In genomic region chr5:87379825-87380224, GRCm38 (mm10) we compare ENCODE assay signal across 23 mouse cellular contexts. TPM values are rescaled to one million over a fixed set of nuclear protein-coding genes. Genes with fewer than 3 reads are reported as not detected.
DNase-seq lines count a peak whose midpoint lies in the region; ATAC-seq and TF ChIP-seq lines count a peak whose summit lies in the region.
"Had no signal": no experiment of that assay in that cellular context is flagged by ENCODE, and none has a peak within 500 bp of the region (broad histone marks: within the 10 kb centered on the region; RNA-seq: fewer than 3 reads in every experiment).

No protein-coding gene starts in this region.

- peak; percentile 47 for ATAC-seq in stomach, embryonic 15.5 days (ENCODE audit: insufficient read depth, low FRiP score, low read depth)
- ATAC-seq in stomach, postnatal 0 days (ENCODE audit: low FRiP score, low TSS enrichment), result no peak
- ATAC-seq in intestine, postnatal 0 days, result peak; percentile 90
- ATAC-seq in stomach, embryonic 16.5 days (ENCODE audit: insufficient read depth, low FRiP score), result peak; percentile 44; the same call in 1 of the 2 replicates
- ATAC-seq: forebrain, embryonic 13.5 days; forebrain, postnatal 0 days had no signal

- no peaks in the 10 kb centered on the region for H3K4me1 ChIP-seq in stomach, embryonic 15.5 days
- H3K4me1 ChIP-seq in stomach, postnatal 0 days (replicated peaks; ENCODE audit: control insufficient read depth, insufficient read depth), result no peaks in the 10 kb centered on the region
- H3K4me1 ChIP-seq in intestine, postnatal 0 days (replicated peaks; ENCODE audit: control insufficient read depth, insufficient read depth, low read length), result no peaks in the 10 kb centered on the region
- no peaks in the 10 kb centered on the region for H3K4me1 ChIP-seq in stomach, embryonic 16.5 days (ENCODE audit: control insufficient read depth, insufficient read depth, low read length)
- H3K4me1 ChIP-seq: embryonic facial prominence, embryonic 10.5 days; forebrain, embryonic 13.5 days; heart, embryonic 12.5 days; hindbrain, embryonic 10.5 days had no signal

- no peaks in the 10 kb centered on the region for H3K36me3 ChIP-seq in stomach, embryonic 15.5 days
- H3K36me3 ChIP-seq in stomach, postnatal 0 days (ENCODE audit: control insufficient read depth, insufficient read depth, low read length), result no peaks in the 10 kb centered on the region
- no peaks in the 10 kb centered on the region for H3K36me3 ChIP-seq in intestine, postnatal 0 days (ENCODE audit: control insufficient read depth, insufficient read depth)
- H3K36me3 ChIP-seq in stomach, embryonic 16.5 days (ENCODE audit: control insufficient read depth, insufficient read depth, low read length), result no peaks in the 10 kb centered on the region
- H3K36me3 ChIP-seq: embryonic facial prominence, embryonic 10.5 days; heart, embryonic 12.5 days; hindbrain, embryonic 10.5 days had no signal

- no peak overlapping the region for H3K4me3 ChIP-seq in stomach, embryonic 15.5 days (replicated peaks)
- H3K4me3 ChIP-seq in stomach, postnatal 0 days (ENCODE audit: low read depth, low read length), result no peak overlapping the region
- no peak overlapping the region for H3K4me3 ChIP-seq in intestine, postnatal 0 days (ENCODE audit: low read depth, low read length)
- no peak overlapping the region for H3K4me3 ChIP-seq in stomach, embryonic 16.5 days (replicated peaks; ENCODE audit: low read length)
- H3K4me3 ChIP-seq: embryonic facial prominence, embryonic 10.5 days; forebrain, embryonic 13.5 days; heart, embryonic 12.5 days; hindbrain, embryonic 10.5 days had no signal

- no peak overlapping the region for H3K4me2 ChIP-seq in stomach, embryonic 15.5 days
- H3K4me2 ChIP-seq in stomach, postnatal 0 days (replicated peaks; ENCODE audit: low read depth), result no peak overlapping the region
- peak overlapping the region; percentile 27; the same call in 1 of the 2 replicates for H3K4me2 ChIP-seq in intestine, postnatal 0 days (replicated peaks; ENCODE audit: low read depth)
- H3K4me2 ChIP-seq in stomach, embryonic 16.5 days (ENCODE audit: low read depth, low read length), result no peak overlapping the region
- H3K4me2 ChIP-seq: forebrain, embryonic 13.5 days; heart, embryonic 12.5 days had no signal

- no peak overlapping the region for H3K9ac ChIP-seq in stomach, embryonic 15.5 days
- H3K9ac ChIP-seq in stomach, postnatal 0 days (ENCODE audit: low read length), result no peak overlapping the region
- H3K9ac ChIP-seq in intestine, postnatal 0 days (ENCODE audit: low read depth, low read length), result no peak overlapping the region
- no peak overlapping the region for H3K9ac ChIP-seq in stomach, embryonic 16.5 days (ENCODE audit: low read length)
- H3K9ac ChIP-seq: forebrain, embryonic 13.5 days; forebrain, postnatal 0 days; heart, embryonic 12.5 days had no signal

- TF ChIP-seq CTCF in stomach, postnatal 0 days (IDR thresholded peaks at IDR 0.05; ENCODE audit: low read depth), result no peak
- no peak for TF ChIP-seq CTCF in intestine, postnatal 0 days (IDR thresholded peaks at IDR 0.05; ENCODE audit: low read depth)

- no peaks in the 10 kb centered on the region for H3K9me3 ChIP-seq in stomach, embryonic 15.5 days
- H3K9me3 ChIP-seq in stomach, postnatal 0 days (ENCODE audit: control insufficient read depth, low read length), result no peaks in the 10 kb centered on the region
- H3K9me3 ChIP-seq in intestine, postnatal 0 days (ENCODE audit: control insufficient read depth), result no peaks in the 10 kb centered on the region
- H3K9me3 ChIP-seq in stomach, embryonic 16.5 days (replicated peaks; ENCODE audit: control insufficient read depth, low read length), result no peaks in the 10 kb centered on the region
- H3K9me3 ChIP-seq: embryonic facial prominence, embryonic 10.5 days; forebrain, embryonic 13.5 days; heart, embryonic 12.5 days; hindbrain, embryonic 10.5 days had no signal

- no peak for TF ChIP-seq EP300 in stomach, postnatal 0 days (optimal IDR thresholded peaks at IDR 0.05)

- no peak overlapping the region for H3K27ac ChIP-seq in stomach, embryonic 15.5 days
- no peak overlapping the region for H3K27ac ChIP-seq in stomach, postnatal 0 days (replicated peaks)
- peak overlapping the region; percentile 79 for H3K27ac ChIP-seq in intestine, postnatal 0 days (ENCODE audit: low read depth, low read length)
- no peak overlapping the region for H3K27ac ChIP-seq in stomach, embryonic 16.5 days (ENCODE audit: low read length)
- H3K27ac ChIP-seq: embryonic facial prominence, embryonic 10.5 days; forebrain, embryonic 13.5 days; hindbrain, embryonic 10.5 days had no signal

- H3K27me3 ChIP-seq in stomach, embryonic 15.5 days (replicated peaks), result no peaks in the 10 kb centered on the region
- no peaks in the 10 kb centered on the region for H3K27me3 ChIP-seq in stomach, postnatal 0 days (ENCODE audit: control insufficient read depth, insufficient read depth, low read length)
- H3K27me3 ChIP-seq in intestine, postnatal 0 days (replicated peaks; ENCODE audit: control insufficient read depth, insufficient read depth, low read length), result no peaks in the 10 kb centered on the region
- no peaks in the 10 kb centered on the region for H3K27me3 ChIP-seq in stomach, embryonic 16.5 days (ENCODE audit: control insufficient read depth, insufficient read depth, low read length)
- H3K27me3 ChIP-seq: forebrain, embryonic 13.5 days; heart, embryonic 12.5 days had no signal

- DNase-seq in stomach, postnatal 0 days (ENCODE audit: low spot score), result no peak
- DNase-seq in layer of hippocampus, postnatal 14 days (ENCODE audit: low spot score in 2 of 2), result no peak
- DNase-seq in adrenal gland, adult 2 months, result no peak
- DNase-seq: adrenal gland, adult 8-10 months; adrenal gland, postnatal 36 days; cerebellum, adult 2 months; cerebellum, postnatal 10 days; forebrain, postnatal 0 days; gastrocnemius, postnatal 14 days had no signal

RNA-seq across cellular contexts. Expression of gene Ugt2a3, which starts 42.8 kb away (rescaled TPM):
- polyA plus RNA-seq in stomach, embryonic 15.5 days (2015; fragmentation: Nextera tagmentation; extraction: Ambion mirVana), result 0.37 and 0.77 TPM in 2 replicates
- polyA plus RNA-seq in stomach, postnatal 0 days (2015; fragmentation: Nextera tagmentation; extraction: Ambion mirVana), result 0.55 and 0.96 TPM in 2 replicates
- 5.9 and 6.9 TPM in 2 replicates for polyA plus RNA-seq in intestine, postnatal 0 days (2015; fragmentation: Nextera tagmentation; extraction: Ambion mirVana)
- polyA plus RNA-seq in stomach, embryonic 16.5 days (2015; fragmentation: Nextera tagmentation; extraction: Ambion mirVana), result 0.39 and 0.58 TPM in 2 replicates
- total RNA-seq in layer of hippocampus, postnatal 14 days (2021), result not detected
- under 1 TPM in 1 of 2 experiments, not detected in 1; 0.26 TPM for total RNA-seq in adrenal gland, adult 2 months (2021)
- not detected in 2 replicates for polyA plus RNA-seq in adrenal gland, adult 2 months (2012; rRNA removed)
- total RNA-seq: adrenal gland, adult 8-10 months; adrenal gland, postnatal 36 days; ES-E14; forebrain, postnatal 0 days; gastrocnemius, adult 18-20 months; gastrocnemius, postnatal 14 days; heart, adult 8-10 months; heart, postnatal 25 days had no signal
- polyA plus RNA-seq: cerebellum, adult 2 months; embryonic facial prominence, embryonic 10.5 days; embryonic facial prominence, embryonic 14.5 days; forebrain, embryonic 13.5 days; forebrain, postnatal 0 days; gonadal fat pad, adult 2 months; heart, embryonic 12.5 days; heart, embryonic 16.5 days; hindbrain, embryonic 10.5 days had no signal

RNA-seq across cellular contexts. Expression of gene Ugt2b38, which starts 44.2 kb away (rescaled TPM):
- not detected in 2 replicates for polyA plus RNA-seq in stomach, embryonic 15.5 days (2015; fragmentation: Nextera tagmentation; extraction: Ambion mirVana)
- polyA plus RNA-seq in stomach, postnatal 0 days (2015; fragmentation: Nextera tagmentation; extraction: Ambion mirVana), result not detected in 2 replicates
- polyA plus RNA-seq in intestine, postnatal 0 days (2015; fragmentation: Nextera tagmentation; extraction: Ambion mirVana), result 0.10 TPM in 1 of 2 replicates, not detected in the other
- not detected in 2 replicates for polyA plus RNA-seq in stomach, embryonic 16.5 days (2015; fragmentation: Nextera tagmentation; extraction: Ambion mirVana)
- total RNA-seq in layer of hippocampus, postnatal 14 days (2021), result not detected
- total RNA-seq in adrenal gland, adult 2 months (2021), result not detected
- polyA plus RNA-seq in adrenal gland, adult 2 months (2012; rRNA removed), result not detected in 2 replicates
- total RNA-seq: adrenal gland, postnatal 36 days; ES-E14; forebrain, postnatal 0 days; gastrocnemius, adult 18-20 months; gastrocnemius, postnatal 14 days; heart, adult 8-10 months; heart, postnatal 25 days had no signal
- polyA plus RNA-seq: cerebellum, adult 2 months; embryonic facial prominence, embryonic 10.5 days; embryonic facial prominence, embryonic 14.5 days; forebrain, embryonic 13.5 days; forebrain, postnatal 0 days; gonadal fat pad, adult 2 months; heart, embryonic 12.5 days; heart, embryonic 16.5 days; hindbrain, embryonic 10.5 days had no signal
